Mouse (Mus musculus): ENCODE measurements around the gene Sec62. TPM values are rescaled to one million over a fixed set of nuclear protein-coding genes. Genes with fewer than 3 reads are reported as not detected.
"Not testable (repeated sequence)": the region's sequence is repeated elsewhere in the genome, so short reads cannot be mapped to it uniquely, and the experiment has no call there.

Sec62 gene
- total RNA-seq, 2 experiments from 2014 or later: 109 to 113 TPM

DNA sequence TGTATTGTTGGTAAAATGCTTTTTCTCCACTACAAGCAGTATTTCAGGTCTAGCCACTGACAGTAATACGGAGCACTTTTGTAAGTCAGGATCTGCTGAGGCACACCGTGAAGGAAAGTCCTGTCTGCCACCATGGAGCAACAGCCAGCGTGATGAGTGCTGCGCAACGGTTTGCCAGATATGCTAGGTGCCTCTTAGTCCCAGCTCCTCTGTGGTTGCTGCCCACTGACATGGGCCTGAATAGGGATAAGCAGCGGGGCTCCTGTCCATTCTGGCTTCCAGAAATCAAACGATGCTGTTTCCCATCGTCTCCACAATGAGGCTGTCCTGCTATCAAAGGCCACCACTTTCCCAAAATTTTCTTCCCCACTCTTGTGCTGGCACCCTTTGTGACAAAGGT is 29.5 kb downstream of the Sec62 start:
- no peak for DNase-seq (ENCODE audit: low spot score in 2 of 2)
- intact Hi-C loops (cut with DNase I): no loop called here

DNA sequence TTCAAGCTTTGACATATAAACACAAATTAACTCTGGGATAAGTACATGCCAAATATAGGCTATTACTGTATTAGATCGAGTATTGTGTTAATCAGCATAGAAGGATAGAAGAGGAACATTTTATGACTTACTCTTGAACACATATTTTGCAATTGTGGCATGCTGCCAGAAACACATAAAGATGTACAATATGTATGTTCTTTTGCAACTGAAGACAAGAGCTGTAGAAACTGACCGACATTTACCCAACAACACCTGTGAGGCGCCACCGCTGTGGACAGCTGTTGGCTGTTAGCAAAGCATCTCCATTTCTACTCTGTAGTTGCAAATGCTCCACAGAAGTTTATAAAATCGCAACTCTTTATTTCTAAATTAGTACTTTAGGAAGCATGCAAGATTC is 33.4 kb downstream of the Sec62 start:
- DNase-seq (ENCODE audit: low spot score in 2 of 2): no peak
- intact Hi-C loops (cut with DNase I): no loop called here

- DNase-seq (ENCODE audit: low spot score in 2 of 2): no peak
- intact Hi-C loops (cut with DNase I): no loop called here
Measured at GRCm38 (mm10) chr3:30831848-30832606, 39.4 kb downstream of the Sec62 start.

DNA sequence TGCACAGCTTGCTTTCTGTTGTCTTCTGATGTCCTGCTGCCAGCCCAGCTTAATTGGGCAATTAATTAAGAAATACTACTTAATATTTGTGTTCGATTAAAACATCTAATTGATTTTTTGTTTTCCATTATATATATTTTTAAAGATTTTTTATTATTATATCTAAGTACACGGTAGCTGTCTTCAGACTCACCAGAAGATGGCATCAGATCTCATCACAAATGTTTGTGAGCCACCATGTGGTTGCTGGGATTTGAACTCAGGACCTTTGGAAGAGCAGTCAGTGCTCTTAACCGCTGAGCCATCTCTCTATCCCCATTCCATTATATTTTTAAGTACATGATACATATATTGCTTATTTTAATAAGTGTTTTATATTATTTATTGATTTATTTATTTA is 40.6 kb downstream of the Sec62 start:
- intact Hi-C loops (cut with DNase I): no loop called here
- no peak for DNase-seq (ENCODE audit: low spot score in 2 of 2)

GRCm38 (mm10) chr3:30845755-30846154 is 53.1 kb downstream of the Sec62 start:
- DNase-seq (ENCODE audit: low spot score in 2 of 2): no peak
- intact Hi-C loops (cut with DNase I): no loop called here

- intact Hi-C loops (cut with DNase I): no loop called here
- DNase-seq (ENCODE audit: low spot score in 2 of 2): no peak
Measured at GRCm38 (mm10) chr3:30847413-30847812, 54.7 kb downstream of the Sec62 start.

DNA sequence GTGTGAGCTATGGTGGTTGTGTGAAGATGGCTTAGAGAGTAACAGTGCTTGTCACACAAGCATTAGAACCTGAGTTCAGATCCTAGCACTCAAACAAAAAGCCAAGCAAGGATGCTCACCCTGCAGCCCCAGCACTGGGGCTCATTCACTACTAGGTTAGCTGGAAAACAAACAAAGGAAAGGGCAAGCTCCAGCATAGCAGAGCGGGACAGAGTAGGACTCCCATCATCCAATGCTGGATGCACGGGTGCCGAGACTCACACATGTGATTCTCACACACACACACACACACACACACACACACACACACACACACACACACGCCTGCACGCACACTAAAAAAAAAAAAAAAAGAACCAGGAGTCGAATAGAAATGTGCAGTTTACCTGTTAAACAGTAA is 58.7 kb downstream of the Sec62 start:
- intact Hi-C loops (cut with DNase I): no loop called here
- no peak for DNase-seq (ENCODE audit: low spot score in 2 of 2)

DNA sequence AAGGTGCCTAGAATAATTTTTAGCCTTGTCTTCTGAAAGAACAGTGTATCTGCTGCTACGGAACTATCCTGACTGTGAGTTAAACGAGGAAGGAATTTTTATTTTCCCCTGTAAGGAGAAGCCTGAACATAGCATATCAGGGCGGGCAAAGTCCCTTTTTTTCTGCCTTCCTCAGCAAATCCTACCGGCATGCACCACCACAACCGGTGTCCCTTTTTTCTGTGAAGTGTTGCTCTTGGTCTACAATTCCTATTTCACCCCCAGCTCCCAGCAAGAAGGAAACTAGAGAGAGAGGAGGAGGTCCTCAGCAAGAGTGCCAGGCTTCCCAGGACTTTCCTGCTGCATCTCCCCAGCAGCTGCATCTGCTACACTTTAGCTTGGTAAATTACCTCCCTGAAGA is 60.9 kb downstream of the Sec62 start:
- intact Hi-C loops (cut with DNase I): no loop called here
- no peak for DNase-seq (ENCODE audit: low spot score in 2 of 2)

- peak; percentile 39 to 42 for DNase-seq (ENCODE audit: low spot score in 2 of 2)
- intact Hi-C loops (cut with DNase I): no loop called here
Measured at GRCm38 (mm10) chr3:30855604-30856458, 63.2 kb downstream of the Sec62 start, which contains the start of gene Gpr160. TSS of gene Gpr160 (plus strand) at chr3:30855950.

- intact Hi-C loops (cut with DNase I); DNase-seq (ENCODE audit: low spot score in 2 of 2): not testable (repeated sequence)
Measured at GRCm38 (mm10) chr3:30859599-30859998, 66.9 kb downstream of the Sec62 start.

DNA sequence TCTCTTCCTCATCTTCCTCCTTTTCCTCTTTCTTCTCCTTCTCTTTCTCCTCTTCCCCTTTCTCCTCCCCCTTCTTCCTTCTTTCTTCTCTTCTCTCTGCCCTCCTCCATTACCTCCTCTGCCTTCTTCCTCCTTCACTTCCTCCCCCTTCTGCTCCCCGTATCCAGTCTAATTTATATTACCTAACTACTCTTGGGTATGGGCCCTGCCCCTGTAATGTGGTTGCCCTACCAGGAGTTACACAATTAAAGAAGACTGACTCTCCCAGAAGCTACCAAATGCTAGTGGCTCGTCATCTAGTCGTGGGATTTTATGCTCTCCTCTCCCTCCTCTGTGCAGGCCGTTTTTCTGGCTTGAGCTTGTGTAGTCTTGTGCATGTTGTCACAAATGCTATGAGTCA is 68.0 kb downstream of the Sec62 start:
- DNase-seq (ENCODE audit: low spot score in 2 of 2): no peak
- intact Hi-C loops (cut with DNase I): no loop called here

DNA sequence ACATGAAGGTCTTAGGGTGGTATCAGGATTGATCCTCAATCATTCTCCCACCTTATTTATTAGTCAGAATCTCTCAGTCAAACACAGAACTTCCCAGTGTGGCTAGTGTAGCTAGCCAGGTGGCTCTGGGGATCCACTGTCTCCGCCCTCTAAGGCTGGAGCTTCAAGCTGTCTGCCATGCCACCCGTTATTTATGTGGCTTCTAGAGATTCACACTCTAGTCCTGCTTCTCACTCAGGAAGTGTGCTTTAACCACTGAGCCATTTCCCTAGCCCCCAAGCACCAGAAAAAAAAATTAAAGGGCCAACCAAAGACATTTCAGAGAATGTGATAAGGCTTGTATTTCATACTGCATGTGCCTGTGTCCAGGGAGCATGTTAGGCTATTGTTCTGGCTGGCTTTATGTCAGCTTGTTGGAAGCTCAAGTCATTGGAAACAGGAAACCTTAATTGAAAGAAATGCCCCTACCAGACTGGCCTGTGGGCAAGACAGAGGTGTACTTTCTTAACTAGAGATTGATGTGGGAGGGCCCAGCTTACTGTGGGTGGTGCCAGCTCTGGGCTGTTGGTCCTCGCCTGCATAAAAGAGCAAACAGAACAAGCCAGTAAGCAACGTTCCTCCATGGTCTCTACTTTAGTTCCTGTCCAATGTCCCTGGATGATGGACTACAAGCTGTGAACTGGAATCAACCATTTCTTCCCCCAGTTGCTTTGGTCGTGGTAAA is 71.2 kb downstream of the Sec62 start:
- no peak for DNase-seq (ENCODE audit: low spot score in 2 of 2)
- intact Hi-C loops (cut with DNase I): no loop called here

DNA sequence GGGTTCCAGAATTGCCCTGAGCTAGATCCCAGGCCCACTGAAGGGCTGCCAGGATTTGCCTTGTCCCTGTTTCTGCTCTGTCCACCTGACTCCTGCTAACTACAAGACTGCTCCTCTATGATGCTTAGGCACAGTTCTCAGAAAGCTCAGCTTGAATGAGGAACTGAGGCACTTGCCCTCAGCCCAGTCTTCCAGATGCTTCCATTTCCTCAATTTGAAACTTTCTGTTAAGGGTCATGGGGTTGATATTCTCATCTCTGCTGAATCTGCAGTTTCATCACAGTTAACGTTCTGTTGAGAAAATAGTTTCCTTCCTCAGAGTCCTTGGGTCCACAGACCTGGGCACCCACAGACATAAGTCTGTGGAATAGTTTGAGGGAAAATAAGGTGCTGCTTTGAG is 72.0 kb downstream of the Sec62 start:
- DNase-seq (ENCODE audit: low spot score in 2 of 2): no peak
- intact Hi-C loops (cut with DNase I): no loop called here

- intact Hi-C loops (cut with DNase I): no loop called here
- DNase-seq (ENCODE audit: low spot score in 2 of 2): no peak
Measured at GRCm38 (mm10) chr3:30868176-30868575, 75.5 kb downstream of the Sec62 start.

DNA sequence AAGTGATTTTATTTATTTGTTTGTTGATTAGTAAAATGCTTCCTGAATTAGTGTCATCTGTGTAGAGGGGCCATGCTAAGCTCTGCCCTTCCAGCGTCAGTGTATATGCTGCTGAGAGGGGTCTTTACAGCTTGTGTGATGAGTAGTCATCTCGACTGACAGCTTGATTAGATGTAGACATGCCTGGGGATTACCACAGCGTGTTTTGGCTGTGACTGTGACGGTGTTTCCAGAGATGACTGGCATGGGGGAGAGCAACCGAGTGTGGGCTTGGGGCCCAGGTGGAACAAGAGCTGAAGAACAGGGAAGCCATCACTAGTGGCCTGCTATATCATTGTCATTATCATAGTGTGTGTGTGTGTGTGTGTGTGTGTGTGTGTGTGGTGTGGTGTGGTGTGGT is 76.0 kb downstream of the Sec62 start:
- no peak for DNase-seq (ENCODE audit: low spot score in 2 of 2)
- intact Hi-C loops (cut with DNase I): no loop called here

GRCm38 (mm10) chr3:30869995-30870394 is 77.3 kb downstream of the Sec62 start:
- intact Hi-C loops (cut with DNase I): no loop called here
- DNase-seq (ENCODE audit: low spot score in 2 of 2): no peak

All from left cerebral cortex, postnatal 36 days (tissue).